Mouse (Mus musculus) ovary, adult 2 months (tissue): ENCODE data around the gene Khdc1c. TPM values are rescaled to one million over a fixed set of nuclear protein-coding genes. Genes with fewer than 3 reads are reported as not detected.

ENCODE experiments used
- polyA plus RNA-seq: library from polyadenylated mRNA; depleted of rRNA; stranded (reverse); fragments of >200 nt; gene quantifications from 2 replicates; pipeline ENCODE4 v1.2.3, GENCODE M21; 2012; rRNA removed

The Khdc1c gene
- 0.75 and 1.0 TPM in 2 replicates for polyA plus RNA-seq

GRCm38 (mm10) chr1:21368031-21368430 is at the start of gene Khdc1c:
Gene Khdc1c (plus strand): TSS chr1:21368331.

DNA sequence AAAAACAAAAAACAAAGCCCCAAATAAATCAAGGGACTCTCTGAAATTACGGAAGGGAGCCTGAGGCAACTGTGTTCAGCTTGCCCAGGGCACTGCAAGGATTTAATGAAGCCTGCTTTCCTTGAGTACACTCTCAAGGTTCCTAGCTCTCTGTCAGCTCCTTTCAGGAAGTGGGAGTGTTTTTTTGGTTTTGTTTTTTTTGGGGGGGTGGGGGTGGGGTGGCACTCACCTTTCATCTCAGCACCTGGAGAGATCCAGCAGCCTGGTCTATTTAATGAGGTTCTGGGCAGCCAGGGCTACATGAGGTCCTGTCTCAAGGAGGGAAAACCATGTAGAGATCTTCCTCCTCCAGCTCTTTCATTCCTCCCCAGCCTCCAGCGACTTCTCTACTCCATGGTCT is 18.8 kb upstream of the Khdc1c start, which contains the start of gene Khdc1a:
Khdc1a (plus strand) TSS at position 301 of the 400 bp plus-strand sequence.

DNA sequence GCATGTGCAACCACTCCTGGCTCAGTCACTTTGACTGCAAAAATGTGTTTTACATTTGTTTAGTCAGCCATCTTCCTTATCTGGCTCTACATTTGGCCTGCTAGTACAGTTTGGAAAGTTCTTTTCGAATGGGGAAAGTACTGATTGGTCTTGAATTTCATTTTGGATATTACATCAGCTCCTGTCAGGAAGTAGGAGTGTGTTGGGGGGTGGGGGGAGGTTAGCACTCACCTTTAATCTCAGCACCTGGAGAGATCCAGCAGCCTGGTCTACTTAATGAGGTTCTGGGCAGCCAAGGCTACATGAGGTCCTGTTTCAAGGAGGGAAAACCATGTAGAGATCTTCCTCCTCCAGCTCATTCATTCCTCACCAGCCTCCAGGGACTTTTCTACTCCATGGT is 15.1 kb downstream of the Khdc1c start, which contains the start of gene Khdc1b:
Khdc1b (plus strand) TSS at position 301 of the 400 bp plus-strand sequence.

Other genes starting within 250 kb of the Khdc1c start
- 4.4 and 6.1 TPM in 2 replicates for gene Tmem14a, start 149.8 kb upstream of the Khdc1c start, polyA plus RNA-seq
- gene Gsta3, start 127.7 kb upstream of the Khdc1c start, polyA plus RNA-seq, result 3.2 and 5.5 TPM in 2 replicates
- 0.80 and 0.83 TPM in 2 replicates for gene Khdc1a, start 18.7 kb upstream of the Khdc1c start, polyA plus RNA-seq
- 3.5 and 4.1 TPM in 2 replicates for gene Khdc1b, start 15.2 kb downstream of the Khdc1c start, polyA plus RNA-seq